Mouse (Mus musculus) spleen, embryonic (tissue): Measurements from ENCODE around the gene Lrrc1.

Experiments used
- CTCF ChIA-PET: fragments of 350-600 bp; sonication (Branson Sonifier 250); formaldehyde crosslinking; loops from one replicate; lab custom pipeline; 2022; lab: Charles Lee

The Lrrc1 gene

DNA sequence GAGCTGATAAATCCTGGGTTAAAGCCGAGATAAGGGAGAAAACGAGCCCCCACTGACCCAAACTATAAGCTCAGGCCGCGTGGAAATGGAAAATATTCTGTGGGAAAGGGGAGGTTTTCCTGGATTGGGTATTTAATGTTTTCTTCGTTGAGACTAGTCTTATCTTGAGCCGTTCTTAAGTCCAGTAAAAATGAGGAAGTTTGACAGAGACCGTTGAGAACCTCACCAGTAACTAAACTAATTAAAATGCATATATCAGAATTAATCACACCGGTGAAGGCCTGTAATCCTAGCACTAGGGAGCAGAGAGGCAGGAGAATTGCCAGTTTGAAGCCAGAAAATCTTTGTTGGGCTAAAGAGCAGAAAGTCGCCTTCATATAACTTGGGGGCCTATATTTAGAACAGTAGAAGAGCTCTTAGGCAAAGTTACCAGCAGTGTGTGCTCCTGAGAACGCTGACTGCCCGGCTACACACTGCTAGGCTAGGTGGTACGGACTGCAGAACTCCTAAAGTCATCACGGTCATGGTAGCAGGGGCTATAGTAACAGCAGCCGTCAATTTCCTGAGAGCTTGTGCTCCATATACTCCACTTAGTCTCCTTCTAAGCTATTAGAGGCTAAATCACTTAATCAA, 116.4 kb downstream of the Lrrc1 start:
- CTCF ChIA-PET, result interaction anchor here (0.6 kb wide), 1 partner anchor 500 kb away, joined by 6 read pairs; no protein-coding TSS in a partner anchor

DNA sequence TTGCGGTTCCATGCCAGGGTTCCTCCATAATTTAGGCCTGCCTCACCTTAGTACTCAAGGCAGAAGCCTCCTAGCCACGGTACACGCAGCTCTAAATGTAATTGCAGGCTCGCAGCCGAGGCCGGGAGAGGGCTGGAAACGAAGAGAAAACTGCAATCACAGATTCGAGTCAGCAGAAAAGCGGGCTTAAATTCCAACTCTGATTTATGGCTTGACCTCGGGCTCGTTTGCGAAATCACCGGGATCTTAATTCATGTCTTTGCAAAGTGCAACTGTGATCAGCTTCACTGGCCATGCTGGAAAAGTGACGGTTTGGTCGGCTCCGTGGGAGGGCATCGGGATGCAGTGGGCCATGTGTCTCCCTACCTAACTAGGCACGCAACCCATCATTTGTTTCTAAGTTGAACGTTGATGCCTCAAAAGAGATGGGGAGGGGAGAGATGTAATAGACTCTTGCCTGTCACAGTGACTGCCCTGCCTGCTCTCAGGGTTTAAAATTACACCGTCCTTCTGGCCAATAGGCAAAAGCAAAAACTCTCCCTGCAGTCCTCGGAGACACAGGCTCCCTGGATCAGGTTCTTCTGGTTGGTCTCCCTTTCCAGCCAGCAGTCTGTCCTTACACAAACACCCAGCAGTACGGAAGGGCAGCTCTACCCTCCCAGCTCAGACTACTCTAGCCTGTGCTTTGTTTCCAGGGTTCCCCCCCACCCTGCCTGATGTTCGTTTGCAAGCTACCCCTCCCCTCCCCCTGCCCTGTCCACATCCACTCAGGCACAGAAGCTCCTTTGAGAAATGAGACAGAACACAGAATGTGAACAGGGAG, 117.2 kb downstream of the Lrrc1 start:
- CTCF ChIA-PET, result interaction anchor here (0.6 kb wide), 1 partner anchor 501 kb away, joined by 6 read pairs; no protein-coding TSS in a partner anchor

DNA sequence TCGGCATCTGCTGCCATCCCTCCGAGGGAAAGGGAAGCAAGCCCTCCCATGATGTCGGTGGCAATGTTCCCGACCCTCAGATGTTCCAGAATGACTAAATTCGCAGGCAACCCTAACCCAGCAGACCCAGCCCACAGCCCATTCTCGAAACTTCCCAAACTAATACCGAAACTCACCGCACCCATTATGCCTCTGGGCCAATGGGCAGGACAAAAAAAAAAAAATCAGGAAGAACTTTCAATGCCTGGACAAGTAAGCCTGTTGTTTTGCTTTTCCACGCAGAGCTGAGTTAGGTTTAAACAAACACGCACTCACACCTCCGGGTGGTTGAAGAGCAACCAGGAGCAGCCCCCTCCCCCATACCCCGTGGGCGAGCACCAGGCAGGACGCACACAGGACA, 118.6 kb downstream of the Lrrc1 start:
- CTCF ChIA-PET, result no interaction called here

DNA sequence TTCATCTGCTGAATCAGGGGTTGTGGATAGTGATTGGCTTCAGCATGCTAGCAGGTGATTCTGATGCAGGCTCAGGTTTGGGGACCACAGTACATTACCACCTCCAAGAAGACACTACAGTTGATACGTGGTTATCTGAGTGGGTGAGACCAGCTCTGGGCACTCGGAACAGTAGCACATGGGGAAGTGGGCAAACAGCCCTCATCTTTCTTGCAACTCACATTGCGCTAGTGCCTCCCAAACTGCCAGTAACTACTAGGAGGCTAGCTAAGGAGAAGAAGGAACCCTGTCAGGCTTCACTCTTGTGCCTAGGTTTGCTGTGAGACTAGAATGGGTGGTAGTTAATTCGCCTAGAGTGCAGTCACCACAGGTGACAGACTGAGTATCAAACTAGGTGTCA, 119.1 kb downstream of the Lrrc1 start:
- CTCF ChIA-PET, result no interaction called here

DNA sequence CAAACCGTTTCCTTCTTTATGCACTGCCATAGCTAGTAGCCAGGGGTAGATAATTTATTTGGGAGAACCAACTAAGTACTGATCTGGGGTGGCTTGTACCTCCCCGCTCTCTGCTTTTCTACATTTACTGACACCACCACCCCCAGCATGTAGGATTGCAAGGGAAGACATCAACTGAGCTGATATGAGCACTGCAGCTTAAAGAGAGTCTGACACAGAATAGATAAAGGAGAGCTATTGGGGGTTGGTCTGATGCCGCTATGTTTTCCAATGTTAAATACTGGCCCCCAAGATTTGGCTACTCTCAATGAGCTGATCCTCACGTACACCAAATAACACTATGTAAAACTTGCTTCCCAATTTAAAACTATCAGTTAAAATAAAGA, 124.5 kb downstream of the Lrrc1 start:
- CTCF ChIA-PET, result no interaction called here

DNA sequence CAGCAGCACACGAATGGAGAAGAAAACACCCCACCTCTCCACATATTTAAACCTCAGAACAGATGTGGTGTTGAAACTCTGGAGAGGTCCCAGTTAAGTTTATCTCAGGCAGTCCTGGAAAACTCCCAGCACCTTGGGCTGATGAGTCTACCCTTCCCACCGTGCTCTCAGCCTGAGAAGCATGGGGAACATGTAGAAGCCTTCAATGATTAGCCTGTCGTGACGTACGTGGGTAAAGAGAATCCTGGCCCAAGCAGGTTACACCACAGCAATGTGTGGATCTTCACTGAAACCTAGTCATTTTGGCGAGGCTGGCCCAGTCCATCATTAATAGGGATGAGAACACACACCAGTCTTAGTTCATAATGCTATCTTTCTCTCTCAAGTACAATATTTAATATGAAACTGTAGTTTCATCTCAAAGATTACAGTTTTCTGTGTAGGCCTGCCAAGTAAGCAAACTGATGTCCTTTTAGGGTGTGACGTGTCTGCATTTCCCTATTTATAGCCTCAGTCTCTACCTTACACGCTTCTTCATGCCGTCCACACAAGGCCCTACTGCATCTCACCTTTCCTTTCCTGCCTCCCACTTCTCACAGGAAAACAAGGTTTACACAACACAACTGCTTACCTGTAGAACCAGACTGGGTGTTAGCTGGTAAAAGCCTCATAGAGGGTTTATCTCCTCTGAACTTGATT, 125.0 kb downstream of the Lrrc1 start:
- CTCF ChIA-PET, result no interaction called here

DNA sequence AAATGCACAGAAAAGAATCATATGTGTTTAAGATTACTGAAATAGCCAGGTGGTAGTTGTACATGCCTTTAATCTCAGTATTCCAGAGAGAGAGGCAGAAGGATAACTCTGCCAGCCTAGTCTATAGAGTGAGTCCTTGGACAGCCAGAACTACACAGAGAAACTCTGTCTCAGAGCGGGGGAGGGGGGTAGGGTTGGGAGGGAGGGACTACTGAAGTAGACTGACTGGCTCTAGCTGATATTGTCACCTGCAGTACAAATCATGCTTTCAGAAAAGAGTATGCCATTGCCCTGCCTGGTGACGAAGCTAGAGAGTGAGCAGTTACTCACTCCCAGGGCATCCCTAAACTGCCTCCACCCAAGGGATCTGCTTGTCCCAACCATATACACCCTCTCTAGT, 125.9 kb downstream of the Lrrc1 start:
- CTCF ChIA-PET, result no interaction called here

DNA sequence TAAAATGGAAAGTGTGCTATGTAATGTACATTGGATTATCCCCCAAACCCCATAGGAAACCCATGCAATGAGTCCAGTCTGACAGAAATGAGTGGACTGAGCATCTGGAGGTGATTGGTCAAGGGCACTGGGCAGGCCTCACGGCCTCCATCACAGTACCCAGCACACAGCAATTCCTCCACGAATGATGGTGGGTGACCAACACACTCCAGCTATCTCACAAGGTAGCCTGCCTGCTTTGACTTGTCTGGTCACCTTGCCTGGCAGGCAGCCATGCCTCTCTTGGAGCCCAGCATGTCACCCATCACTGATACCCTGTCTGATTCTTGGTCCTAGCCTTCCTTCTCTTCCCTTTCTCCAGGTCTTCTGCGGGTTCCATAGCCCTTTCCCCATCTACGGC, 128.2 kb downstream of the Lrrc1 start:
- CTCF ChIA-PET, result no interaction called here

DNA sequence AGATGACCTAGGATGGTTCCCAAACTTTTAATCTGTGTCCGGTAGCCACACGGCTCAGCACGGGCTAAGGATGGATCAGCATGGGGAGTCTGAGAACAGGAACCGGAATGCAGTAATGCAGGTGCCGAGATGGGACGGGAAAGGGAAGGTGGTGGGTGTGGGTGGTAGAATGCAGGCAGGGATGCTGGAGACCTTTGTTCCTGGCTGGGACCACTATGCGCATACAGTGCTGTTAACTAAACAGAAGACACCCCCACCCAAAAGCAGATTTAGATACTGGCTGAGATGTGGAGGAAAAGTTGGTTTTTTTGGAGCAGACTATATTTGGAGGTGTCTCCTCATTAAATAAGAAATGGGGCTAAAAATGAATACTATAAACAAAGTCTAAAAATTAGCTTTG, 128.7 kb downstream of the Lrrc1 start:
- CTCF ChIA-PET, result no interaction called here

DNA sequence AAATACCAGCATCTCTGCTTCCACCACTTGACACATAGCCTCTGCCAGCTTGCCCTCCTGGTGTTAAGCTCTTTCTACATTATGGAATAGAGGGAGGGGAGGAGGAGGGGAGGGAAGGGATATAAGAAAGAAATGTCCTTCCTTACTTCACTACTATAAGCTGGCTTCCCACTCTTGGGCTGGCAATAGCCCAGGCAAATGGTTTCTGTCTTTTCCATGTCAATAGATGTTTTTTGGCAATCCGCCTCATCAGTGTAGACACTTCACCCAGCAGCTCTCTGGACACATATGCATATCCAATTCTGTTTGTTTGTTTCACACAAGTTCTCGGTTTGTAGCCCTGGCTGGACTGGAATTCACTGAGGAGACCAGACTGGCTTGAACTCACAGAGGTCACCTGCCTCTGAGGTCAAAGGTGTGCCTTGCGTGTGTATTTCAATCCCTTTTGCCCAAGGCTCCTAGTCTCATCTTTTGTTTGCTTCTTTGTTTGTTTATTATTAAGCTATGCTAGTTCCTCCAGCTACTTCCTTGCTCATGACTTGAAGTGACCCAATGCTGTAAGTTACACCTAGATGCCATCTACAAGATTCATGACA, 132.7 kb downstream of the Lrrc1 start:
- CTCF ChIA-PET, result no interaction called here

DNA sequence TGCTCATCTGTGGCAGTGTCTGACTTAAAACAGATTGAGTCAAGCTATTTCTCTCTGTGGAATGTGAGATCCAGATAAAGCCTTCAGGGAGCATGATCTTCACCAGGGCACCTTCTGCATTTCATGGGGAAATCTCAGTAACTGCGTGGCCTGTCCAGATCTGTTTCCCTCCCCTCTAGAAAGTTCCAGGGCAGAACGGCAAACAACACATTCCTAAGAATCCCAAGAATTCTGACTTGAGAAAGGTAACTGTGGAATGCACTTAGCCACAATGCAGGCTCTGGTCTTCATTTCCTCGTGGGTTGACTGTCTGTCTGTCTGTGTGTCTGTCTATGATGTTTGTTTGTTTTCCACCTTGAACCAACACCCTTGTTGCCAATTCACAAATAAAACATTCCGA, 133.7 kb downstream of the Lrrc1 start:
- CTCF ChIA-PET, result no interaction called here

DNA sequence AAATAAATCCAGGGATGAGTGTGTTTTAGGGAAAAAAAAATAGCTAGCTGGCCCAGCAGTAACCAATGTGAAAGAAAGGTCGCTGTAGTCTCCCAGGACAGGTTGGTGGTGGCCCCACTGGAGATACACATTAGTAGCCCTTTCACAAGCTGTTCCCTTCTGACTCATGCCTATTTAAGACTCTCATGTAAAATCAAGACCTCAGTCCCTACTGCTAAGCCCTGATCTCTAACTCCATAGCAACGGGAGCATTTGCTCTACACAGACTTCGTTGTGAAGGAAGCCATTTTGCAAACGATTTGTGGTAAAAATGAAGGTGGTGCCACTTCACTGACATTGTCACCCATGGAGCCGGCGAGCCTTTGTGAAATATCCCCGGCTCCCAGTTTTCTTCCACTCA, 134.1 kb downstream of the Lrrc1 start:
- CTCF ChIA-PET, result no interaction called here

DNA sequence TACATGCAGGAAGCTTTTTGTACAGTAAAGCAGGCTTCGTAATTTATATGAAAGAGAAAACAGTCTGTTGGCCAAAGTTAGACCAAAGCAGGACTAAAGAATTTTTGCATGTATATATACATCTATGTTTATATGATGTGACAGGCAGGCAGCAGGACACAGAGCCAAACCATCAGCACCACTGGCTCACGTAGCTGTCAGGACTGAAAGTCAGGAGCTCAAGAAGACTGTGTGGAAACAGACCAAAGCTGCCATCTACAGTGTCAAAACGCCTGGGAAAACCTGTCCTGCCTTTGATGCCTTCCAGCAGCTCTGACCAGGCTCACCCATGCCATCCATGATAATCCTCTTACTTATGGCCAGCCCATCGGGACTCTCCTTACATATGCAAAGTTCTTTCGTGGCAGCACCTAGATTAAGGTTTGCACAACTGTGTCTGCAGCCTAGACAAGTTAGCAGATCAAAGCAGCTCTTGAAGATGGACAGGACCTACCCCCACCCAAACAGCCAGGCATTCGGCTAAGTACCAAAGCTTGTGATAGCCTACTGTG, 136.5 kb downstream of the Lrrc1 start:
- CTCF ChIA-PET, result no interaction called here

DNA sequence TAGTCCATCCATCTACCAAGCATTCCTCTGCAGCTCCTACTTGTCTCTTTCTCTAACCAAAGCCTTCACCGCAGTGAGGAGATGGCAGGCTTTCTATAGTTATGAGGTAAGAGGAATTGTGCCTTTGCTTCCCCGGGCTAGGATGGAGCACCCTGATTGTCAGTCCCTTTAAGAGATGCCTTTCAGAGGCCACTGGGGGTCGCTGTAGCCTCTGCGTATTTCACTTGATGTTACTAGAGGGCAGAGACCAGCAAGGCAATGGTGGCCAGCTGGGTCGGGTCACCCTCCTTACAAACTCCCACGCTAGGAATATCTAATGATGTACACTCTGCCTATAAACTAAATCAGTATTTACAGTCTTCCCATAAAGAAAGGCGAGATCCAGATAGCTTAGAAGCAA, 137.8 kb downstream of the Lrrc1 start:
- CTCF ChIA-PET, result no interaction called here

DNA sequence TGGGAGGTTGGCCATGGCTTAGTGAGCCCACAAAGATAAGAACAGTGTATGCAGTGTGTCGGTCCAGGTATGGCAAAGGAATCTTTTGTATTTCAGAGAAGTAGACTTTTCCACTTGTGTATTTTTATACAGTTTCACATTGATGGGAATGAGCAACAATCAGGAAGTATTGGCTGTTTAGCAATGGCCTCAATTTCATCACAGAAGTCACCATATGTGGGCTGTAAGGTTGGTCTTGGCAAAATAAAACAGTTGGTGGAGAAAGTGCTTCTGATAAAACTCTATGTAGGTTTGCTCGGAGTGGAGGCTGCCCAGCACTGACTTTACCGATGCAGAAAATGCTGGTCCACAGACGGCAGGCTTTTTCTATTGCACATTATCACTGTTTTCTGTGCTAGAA, 140.2 kb downstream of the Lrrc1 start:
- CTCF ChIA-PET, result no interaction called here

DNA sequence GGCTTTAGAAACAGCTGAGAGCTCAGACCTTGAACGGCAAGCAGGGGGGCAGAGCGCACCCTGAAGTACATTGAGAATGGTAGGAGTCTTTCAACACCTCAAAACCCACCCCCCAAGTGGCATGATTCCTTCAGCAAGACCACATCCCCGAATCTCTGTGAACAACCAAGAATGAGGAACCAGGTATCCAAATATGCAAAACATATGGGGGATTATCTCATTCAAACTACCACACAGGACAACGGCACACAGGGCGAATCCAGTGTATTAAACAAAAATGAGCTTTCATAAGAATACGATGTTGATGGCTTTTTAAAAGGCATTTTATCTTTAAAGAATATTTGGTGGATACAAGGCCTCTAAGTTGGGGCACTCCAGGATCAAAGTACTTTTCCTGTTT, 140.7 kb downstream of the Lrrc1 start:
- CTCF ChIA-PET, result no interaction called here

DNA sequence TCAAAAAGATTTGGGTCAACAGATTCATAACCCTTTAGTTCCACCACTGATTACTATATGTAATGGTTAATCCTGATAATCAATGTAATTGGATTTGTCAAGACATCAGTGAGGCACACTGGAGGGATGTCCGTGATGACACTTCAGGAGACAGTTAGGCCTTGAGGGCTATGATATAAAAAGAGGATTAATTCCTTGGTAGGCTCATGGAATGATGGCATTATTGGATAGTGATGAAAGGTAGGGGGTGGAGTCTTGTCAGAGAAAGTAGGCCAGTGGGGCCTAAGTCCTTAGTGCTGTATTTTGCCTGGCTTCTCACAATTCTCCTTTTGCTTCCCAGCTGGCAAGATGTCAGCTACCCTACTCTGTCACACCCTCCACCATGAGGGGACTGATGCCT, 141.7 kb downstream of the Lrrc1 start:
- CTCF ChIA-PET, result no interaction called here

DNA sequence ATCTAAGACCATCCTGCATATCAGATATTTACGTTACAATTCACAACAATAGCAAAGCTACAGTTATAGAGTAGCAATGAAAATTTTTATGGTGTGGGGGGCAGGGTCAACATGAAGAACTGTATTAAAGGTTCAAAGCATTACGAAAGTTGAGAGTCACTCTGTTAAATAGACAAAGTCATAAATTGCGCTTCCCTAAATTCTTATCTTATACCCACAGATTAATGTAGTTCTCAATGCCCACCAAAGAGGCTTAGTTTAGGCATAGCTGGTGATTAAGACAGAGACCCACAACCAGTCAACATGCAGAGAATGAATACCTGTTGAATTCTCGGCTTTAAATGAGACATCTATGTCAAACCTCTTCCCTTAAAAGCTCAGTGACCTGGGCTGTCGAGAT, 144.9 kb downstream of the Lrrc1 start:
- CTCF ChIA-PET, result no interaction called here

DNA sequence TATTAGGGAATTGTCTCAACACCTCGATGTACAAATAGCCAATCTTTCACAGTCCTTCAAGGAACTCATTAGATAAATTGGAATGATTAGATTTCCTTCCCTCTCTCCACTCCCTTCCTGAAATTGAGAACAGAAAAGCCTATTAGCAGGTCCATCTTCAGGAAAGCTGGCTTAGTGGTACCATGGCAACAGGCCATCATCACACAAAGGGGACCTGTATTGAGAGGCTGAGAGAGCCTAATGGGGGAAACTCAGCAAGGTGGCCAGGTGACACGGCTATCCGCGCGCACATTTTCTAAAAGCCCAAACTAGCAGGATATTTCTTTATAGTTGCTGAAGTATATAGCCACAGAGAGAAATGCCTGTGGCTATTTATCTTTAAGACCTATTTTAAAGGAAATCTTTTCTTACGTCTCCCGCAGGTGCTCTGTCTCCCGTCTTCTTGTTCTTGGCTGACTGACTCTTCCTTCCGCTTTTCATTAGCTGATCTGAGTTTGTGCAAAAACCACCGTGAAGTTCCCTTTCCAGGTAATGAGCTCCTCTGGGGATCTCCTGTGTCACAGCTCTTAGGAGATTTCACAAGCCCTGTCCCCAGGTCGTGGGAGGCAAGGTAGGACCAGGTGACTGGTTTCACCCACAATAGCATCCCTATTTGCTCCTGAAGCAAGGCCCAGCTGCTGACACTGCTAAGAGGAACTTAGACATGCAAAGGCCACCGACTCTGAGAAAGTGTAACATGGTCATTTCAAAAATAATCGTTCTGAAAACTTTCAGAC, 145.6 kb downstream of the Lrrc1 start:
- CTCF ChIA-PET, result no interaction called here

DNA sequence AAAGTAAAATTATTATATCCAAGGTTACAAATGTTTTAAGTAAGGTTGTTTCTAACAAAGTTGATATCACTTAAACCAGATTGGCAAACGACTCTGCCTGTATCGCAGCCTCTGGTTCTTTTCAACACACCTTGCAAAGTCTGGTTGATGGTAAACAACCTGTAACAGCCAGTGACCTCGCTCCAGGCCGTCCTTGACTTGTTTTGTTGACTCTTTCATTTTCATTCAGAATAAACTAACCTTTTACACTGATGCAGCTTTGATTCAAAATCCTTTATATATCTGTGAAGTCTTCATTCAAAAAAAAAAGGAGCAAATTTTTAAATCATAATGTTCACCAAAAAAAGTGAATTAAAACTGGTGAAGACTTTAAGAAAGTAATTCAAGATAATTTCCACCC, 147.6 kb downstream of the Lrrc1 start:
- CTCF ChIA-PET, result no interaction called here

DNA sequence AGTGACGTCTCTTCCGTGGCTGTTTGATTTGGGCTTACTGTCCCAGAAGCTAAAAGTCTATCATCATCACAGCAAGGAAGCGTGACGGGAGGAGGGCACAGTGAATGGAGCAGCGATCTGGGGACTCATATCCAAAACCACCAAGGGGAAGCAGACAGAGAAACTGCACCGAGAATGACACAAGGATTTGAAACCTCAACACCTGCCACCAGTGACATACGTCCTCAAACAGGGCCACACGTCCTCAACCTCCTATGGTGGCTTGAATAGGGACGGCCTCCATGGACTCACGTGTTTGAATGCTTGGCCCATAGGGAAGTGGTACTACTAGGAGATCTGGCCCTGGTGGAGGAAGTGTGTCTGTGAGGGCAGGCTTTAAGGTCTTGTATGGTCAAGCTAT, 153.4 kb downstream of the Lrrc1 start:
- CTCF ChIA-PET, result no interaction called here
